Mouse (Mus musculus): ENCODE data around the gene Fam126a.
A peak's percentile ranks its signal among the peaks of the same experiment; 100 is the strongest.

The Fam126a gene

GRCm38 (mm10) chr5:24030579-24030969, at the start of gene Fam126a:
TSS of gene Fam126a (minus strand) at chr5:24030690.
- peak; percentile 98 for DNase-seq (ENCODE audit: low spot score)

- DNase-seq (ENCODE audit: low spot score) = no peak
These were observed 48.1 kb upstream of the Fam126a start for GRCm38 (mm10) chr5:24078420-24079179.

GRCm38 (mm10) chr5:24077739-24078306, 47.3 kb upstream of the Fam126a start:
- no peak for DNase-seq (ENCODE audit: low spot score)

GRCm38 (mm10) chr5:24076986-24077718, 46.7 kb upstream of the Fam126a start:
- peak; percentile 70 for DNase-seq (ENCODE audit: low spot score)

- DNase-seq (ENCODE audit: low spot score) = peak; percentile 47
These were observed 41.5 kb upstream of the Fam126a start for GRCm38 (mm10) chr5:24072031-24072430.

GRCm38 (mm10) chr5:24068955-24069354, 38.5 kb upstream of the Fam126a start:
- DNase-seq (ENCODE audit: low spot score) = peak; percentile 87

- no peak for DNase-seq (ENCODE audit: low spot score)
These were observed 33.1 kb upstream of the Fam126a start for GRCm38 (mm10) chr5:24063545-24063944.

GRCm38 (mm10) chr5:24063034-24063433, 32.5 kb upstream of the Fam126a start:
- DNase-seq (ENCODE audit: low spot score) = no peak

- DNase-seq (ENCODE audit: low spot score) = no peak
These were observed 30.5 kb upstream of the Fam126a start for GRCm38 (mm10) chr5:24060949-24061348.

GRCm38 (mm10) chr5:24057592-24057991, 27.1 kb upstream of the Fam126a start:
- no peak for DNase-seq (ENCODE audit: low spot score)

- DNase-seq (ENCODE audit: low spot score) = no peak
These were observed 26.4 kb upstream of the Fam126a start for GRCm38 (mm10) chr5:24056865-24057264.

GRCm38 (mm10) chr5:24054382-24054781, 23.9 kb upstream of the Fam126a start:
- DNase-seq (ENCODE audit: low spot score) = no peak

- peak; percentile 72 for DNase-seq (ENCODE audit: low spot score)
These were observed 23.0 kb upstream of the Fam126a start for GRCm38 (mm10) chr5:24053245-24054190.

GRCm38 (mm10) chr5:24051755-24052675, 21.5 kb upstream of the Fam126a start:
- no peak for DNase-seq (ENCODE audit: low spot score)

- peak; percentile 26 for DNase-seq (ENCODE audit: low spot score)
These were observed 17.3 kb upstream of the Fam126a start for GRCm38 (mm10) chr5:24047821-24048220.

GRCm38 (mm10) chr5:24047001-24047400, 16.5 kb upstream of the Fam126a start:
- no peak for DNase-seq (ENCODE audit: low spot score)

GRCm38 (mm10) chr5:24045998-24046631, 15.6 kb upstream of the Fam126a start:
- DNase-seq (ENCODE audit: low spot score) = peak; percentile 69

GRCm38 (mm10) chr5:24044387-24044786, 13.9 kb upstream of the Fam126a start:
- DNase-seq (ENCODE audit: low spot score) = no peak

- DNase-seq (ENCODE audit: low spot score) = no peak
These were observed 12.9 kb upstream of the Fam126a start for GRCm38 (mm10) chr5:24043367-24043766.

- DNase-seq (ENCODE audit: low spot score) = no peak
These were observed 10.9 kb upstream of the Fam126a start for GRCm38 (mm10) chr5:24041341-24041852.

Data from adipocyte (in vitro differentiated cells).